Mouse (Mus musculus) stomach, embryonic 14.5 days (tissue): ENCODE measurements at regions not wholly inside any gene's neighbourhood (a gene's known extent, or its start where the extent isn't known, plus 50 kb on each side); places are given as distances from the start of the nearest gene placed in this dataset.
"Not testable (repeated sequence)": the region's sequence is repeated elsewhere in the genome, so short reads cannot be mapped to it uniquely, and the experiment has no call there.

Source experiments
- ATAC-seq: fragments of 200-750 bp; cut with Nextera tagmentation; 2 replicates; pipeline ENCODE4 v1.8.0; 2017; ENCODE audit warnings: low read depth, moderate TSS enrichment; ENCODE audit not compliant: insufficient number of reproducible peaks, insufficient read depth, low FRiP score
- H3K27ac ChIP-seq: fragments of 300-500 bp; sonication (generic); 2 replicates; pipeline ENCODE4 v1.5.1; 2014; ENCODE audit warnings: mild to moderate bottlenecking, low read length, moderate library complexity, mixed read lengths
- H3K27me3 ChIP-seq: fragments of 300-500 bp; sonication (generic); 2 replicates; pipeline ENCODE4 v1.6.1; 2014; ENCODE audit warnings: low read length, control low read depth, mixed read lengths; ENCODE audit not compliant: control insufficient read depth, insufficient read depth
- H3K36me3 ChIP-seq: fragments of 300-500 bp; sonication (generic); 2 replicates; pipeline ENCODE4 v1.6.1; 2014; ENCODE audit warnings: mild to moderate bottlenecking, control low read depth, low read length, moderate library complexity, mixed read lengths; ENCODE audit not compliant: control insufficient read depth, insufficient read depth
- H3K4me1 ChIP-seq: fragments of 300-500 bp; sonication (generic); 2 replicates; pipeline ENCODE4 v1.6.1; 2014; ENCODE audit warnings: low read length, control low read depth, mixed read lengths; ENCODE audit not compliant: control insufficient read depth, insufficient read depth
- H3K4me2 ChIP-seq: fragments of 300-500 bp; sonication (generic); replicated peaks from 2 replicates; pipeline ENCODE4 v1.6.1; 2014; ENCODE audit warnings: low read depth, low read length, control low read depth
- H3K4me3 ChIP-seq: fragments of 300-500 bp; sonication (generic); 2 replicates; pipeline ENCODE4 v1.5.1; 2014; ENCODE audit warnings: low read depth, low read length, control low read depth
- H3K9ac ChIP-seq: fragments of 300-500 bp; sonication (generic); replicated peaks from 2 replicates; pipeline ENCODE4 v1.6.1; 2014; ENCODE audit warnings: low read depth, mild to moderate bottlenecking, control low read depth, low read length, moderate library complexity, mixed read lengths
- H3K9me3 ChIP-seq: fragments of 300-500 bp; sonication (generic); 2 replicates; pipeline ENCODE4 v1.6.1; 2016; ENCODE audit warnings: low read depth, low read length, control low read depth; ENCODE audit not compliant: control insufficient read depth
- WGBS: fragments of 180-500 bp; shearing (Covaris S2); extraction: QIAGEN DNeasy Blood & Tissue Kit; methylation state at CpG from one replicate; pipeline ENCODE4 v1.1.7; 2014; 5-methylcytosine and 5-hydroxymethylcytosine counted together

DNA sequence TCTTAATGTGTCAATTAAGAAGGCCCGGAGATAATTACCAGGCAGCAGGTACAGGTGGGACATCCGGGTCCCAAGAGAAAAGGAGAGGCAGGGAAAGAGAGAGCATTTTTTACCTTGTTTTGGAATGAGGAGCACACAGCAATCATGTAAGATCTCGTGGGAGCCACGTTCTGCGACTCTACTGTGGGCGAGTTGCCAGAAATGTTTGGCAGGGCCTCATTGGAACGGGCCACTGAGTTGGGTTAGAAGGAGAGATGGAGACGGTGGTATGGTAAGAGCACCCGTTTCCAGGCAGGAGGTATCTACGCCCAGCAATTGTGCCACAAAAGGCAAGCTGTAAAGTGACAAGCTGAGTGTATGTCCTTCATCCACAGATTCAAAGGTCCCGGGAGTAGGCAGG is 579.6 kb downstream of the Brinp3 start:
- H3K27ac ChIP-seq = no peak overlapping the region
- H3K36me3 ChIP-seq = no peaks in the 10 kb centered on the region
- no peak overlapping the region for H3K4me3 ChIP-seq
- ATAC-seq = no peak
- WGBS = 89% methylated on average over 11 of the region's 11 CpGs
- H3K4me1 ChIP-seq = no peaks in the 10 kb centered on the region
- H3K9me3 ChIP-seq = no peaks in the 10 kb centered on the region
- no peak overlapping the region for H3K9ac ChIP-seq
- no peaks in the 10 kb centered on the region for H3K27me3 ChIP-seq
- H3K4me2 ChIP-seq = no peak overlapping the region

GRCm38 (mm10) chr1:147084129-147084799 is 589.7 kb downstream of the Brinp3 start:
- Histone ChIP-seq H3K4me2 (no peak overlapping the region), H3K4me1 (no peaks in the 10 kb centered on the region), H3K9me3 (no peaks in the 10 kb centered on the region), H3K27ac (no peak overlapping the region), H3K27me3 (no peaks in the 10 kb centered on the region), H3K4me3 (no peak overlapping the region), H3K36me3 (no peaks in the 10 kb centered on the region), H3K9ac (no peak overlapping the region)
- ATAC-seq = no peak
- WGBS = 54% methylated on average over 5 of the region's 5 CpGs

- Histone ChIP-seq H3K27me3 (no peaks in the 10 kb centered on the region), H3K4me1 (no peaks in the 10 kb centered on the region), H3K4me2 (no peak overlapping the region), H3K4me3 (no peak overlapping the region), H3K9ac (no peak overlapping the region), H3K36me3 (no peaks in the 10 kb centered on the region), H3K9me3 (no peaks in the 10 kb centered on the region), H3K27ac (no peak overlapping the region)
- no peak for ATAC-seq
These were observed 631.0 kb downstream of the Brinp3 start for GRCm38 (mm10) chr1:147125541-147125940.

- no peaks in the 10 kb centered on the region for H3K27me3 ChIP-seq
- no peaks in the 10 kb centered on the region for H3K36me3 ChIP-seq
- no peak overlapping the region for H3K4me3 ChIP-seq
- no peaks in the 10 kb centered on the region for H3K4me1 ChIP-seq
- H3K9me3 ChIP-seq = no peaks in the 10 kb centered on the region
- 39% methylated on average over 2 of the region's 2 CpGs for WGBS
- no peak overlapping the region for H3K27ac ChIP-seq
- no peak overlapping the region for H3K4me2 ChIP-seq
- no peak overlapping the region for H3K9ac ChIP-seq
- no peak for ATAC-seq
These were observed 643.6 kb downstream of the Brinp3 start for GRCm38 (mm10) chr1:147138176-147138575.

- Histone ChIP-seq H3K4me3 (no peak overlapping the region), H3K4me2 (no peak overlapping the region), H3K36me3 (no peaks in the 10 kb centered on the region), H3K27me3 (no peaks in the 10 kb centered on the region), H3K4me1 (no peaks in the 10 kb centered on the region), H3K9me3 (no peaks in the 10 kb centered on the region), H3K27ac (no peak overlapping the region), H3K9ac (no peak overlapping the region)
- no peak for ATAC-seq
- whole genome bisulfite sequencing = 73% methylated on average over 1 of the region's 1 CpGs
These were observed 680.8 kb downstream of the Brinp3 start for GRCm38 (mm10) chr1:147175350-147175749.

GRCm38 (mm10) chr1:147186799-147187198 is 692.2 kb downstream of the Brinp3 start:
- ATAC-seq = no peak
- 76% methylated on average over 1 of the region's 1 CpGs for WGBS
- H3K27me3 ChIP-seq = no peaks in the 10 kb centered on the region

GRCm38 (mm10) chr1:147187251-147188025 is 692.9 kb downstream of the Brinp3 start:
- H3K4me1 ChIP-seq = no peaks in the 10 kb centered on the region
- 65% methylated on average over 6 of the region's 6 CpGs for WGBS
- no peaks in the 10 kb centered on the region for H3K27me3 ChIP-seq
- ATAC-seq = no peak
- H3K9me3 ChIP-seq = no peaks in the 10 kb centered on the region
- H3K9ac ChIP-seq = no peak overlapping the region
- H3K4me3 ChIP-seq = no peak overlapping the region
- H3K36me3 ChIP-seq = no peaks in the 10 kb centered on the region
- H3K4me2 ChIP-seq = no peak overlapping the region
- no peak overlapping the region for H3K27ac ChIP-seq

More at GRCm38 (mm10) chr1:147186799-147187198, 692.2 kb downstream of the Brinp3 start:
- Histone ChIP-seq H3K4me1 (no peaks in the 10 kb centered on the region), H3K9ac (no peak overlapping the region), H3K27ac (no peak overlapping the region), H3K4me2 (no peak overlapping the region), H3K36me3 (no peaks in the 10 kb centered on the region), H3K9me3 (no peaks in the 10 kb centered on the region), H3K4me3 (no peak overlapping the region)

DNA sequence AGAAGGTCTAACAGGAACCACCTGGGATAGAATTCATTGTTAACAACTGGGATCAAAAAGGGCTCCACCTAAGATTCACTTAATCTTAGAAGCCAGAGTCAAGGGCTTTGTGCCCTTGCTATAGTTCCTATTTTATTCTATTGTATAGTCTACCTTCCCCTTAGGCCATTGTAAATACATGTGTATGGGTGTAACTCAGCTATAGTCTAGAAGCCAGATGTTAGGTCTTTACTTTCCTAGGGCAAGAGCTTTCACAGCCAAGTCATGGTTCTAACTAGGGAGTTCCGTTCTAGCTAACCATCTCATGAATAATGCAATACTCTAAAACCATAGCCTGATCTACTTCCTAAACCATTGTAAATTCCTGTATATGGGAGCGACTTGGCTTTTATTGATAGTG is 705.4 kb downstream of the Brinp3 start:
- not testable (repeated sequence) for ATAC-seq, H3K4me2 ChIP-seq, H3K9ac ChIP-seq, H3K4me1 ChIP-seq, H3K27me3 ChIP-seq, H3K9me3 ChIP-seq, H3K4me3 ChIP-seq, H3K27ac ChIP-seq, H3K36me3 ChIP-seq
- 84% methylated on average over 2 of the region's 2 CpGs for WGBS
